Mouse (Mus musculus) thymus, postnatal 0 days (tissue): Measurements from ENCODE around the gene Tnfaip1. TPM values are rescaled to one million over a fixed set of nuclear protein-coding genes. Genes with fewer than 3 reads are reported as not detected.
"Not testable (repeated sequence)": the region's sequence is repeated elsewhere in the genome, so short reads cannot be mapped to it uniquely, and the experiment has no call there.

Experiments
- DNase-seq: peaks from one replicate; pipeline ENCODE4 v3.0.0-alpha.2; 2015; ENCODE audit warnings: low spot score
- polyA plus RNA-seq: library from polyadenylated mRNA; unstranded; fragments of >200 nt; fragmentation: Nextera tagmentation; extraction: Ambion mirVana; gene quantifications from 2 replicates; pipeline ENCODE4 v1.2.1, GENCODE M21; 2015

Tnfaip1 gene
- polyA plus RNA-seq, 1 experiment from 2014 or later = 17.9 TPM

DNA sequence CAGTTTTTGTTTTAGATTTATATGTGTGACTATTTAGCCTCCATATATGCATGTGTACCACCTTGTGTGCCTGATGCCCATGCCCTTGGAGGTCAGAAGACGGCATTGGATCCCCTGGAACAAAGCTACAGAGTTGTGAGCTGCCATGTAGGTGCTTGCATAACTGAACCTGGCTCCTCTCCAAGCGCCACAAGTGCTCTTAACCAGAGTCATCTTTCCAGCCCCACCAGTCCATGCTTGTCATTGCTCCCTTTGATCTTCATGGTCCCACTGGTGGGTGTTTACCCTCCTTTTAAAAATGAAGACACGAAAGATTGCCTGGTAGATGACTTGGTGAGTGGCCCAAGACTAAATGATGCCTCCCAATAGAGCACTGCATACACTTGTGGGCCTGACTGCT is 4.2 kb upstream of the Tnfaip1 start:
- no peak for DNase-seq

DNA sequence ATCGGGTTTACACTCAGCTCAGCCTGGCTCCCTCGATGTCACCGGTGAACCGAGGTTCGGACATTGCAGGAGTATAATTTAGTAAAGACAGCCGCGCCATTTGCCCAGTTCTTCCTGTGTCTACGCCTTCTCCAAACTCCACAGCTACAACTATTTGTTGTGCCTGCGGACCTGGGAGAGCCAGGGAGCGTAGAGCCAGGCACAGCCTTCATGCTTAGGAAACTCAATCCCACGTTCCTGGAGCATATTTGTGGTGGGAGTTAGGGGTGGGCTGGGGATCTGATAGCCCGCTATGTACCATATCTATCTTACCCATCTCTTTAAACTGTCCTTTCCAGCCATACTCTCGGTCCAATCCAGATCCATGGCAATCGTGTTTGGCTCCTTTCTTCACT is 555 bp upstream of the Tnfaip1 start:
- no peak for DNase-seq

DNA sequence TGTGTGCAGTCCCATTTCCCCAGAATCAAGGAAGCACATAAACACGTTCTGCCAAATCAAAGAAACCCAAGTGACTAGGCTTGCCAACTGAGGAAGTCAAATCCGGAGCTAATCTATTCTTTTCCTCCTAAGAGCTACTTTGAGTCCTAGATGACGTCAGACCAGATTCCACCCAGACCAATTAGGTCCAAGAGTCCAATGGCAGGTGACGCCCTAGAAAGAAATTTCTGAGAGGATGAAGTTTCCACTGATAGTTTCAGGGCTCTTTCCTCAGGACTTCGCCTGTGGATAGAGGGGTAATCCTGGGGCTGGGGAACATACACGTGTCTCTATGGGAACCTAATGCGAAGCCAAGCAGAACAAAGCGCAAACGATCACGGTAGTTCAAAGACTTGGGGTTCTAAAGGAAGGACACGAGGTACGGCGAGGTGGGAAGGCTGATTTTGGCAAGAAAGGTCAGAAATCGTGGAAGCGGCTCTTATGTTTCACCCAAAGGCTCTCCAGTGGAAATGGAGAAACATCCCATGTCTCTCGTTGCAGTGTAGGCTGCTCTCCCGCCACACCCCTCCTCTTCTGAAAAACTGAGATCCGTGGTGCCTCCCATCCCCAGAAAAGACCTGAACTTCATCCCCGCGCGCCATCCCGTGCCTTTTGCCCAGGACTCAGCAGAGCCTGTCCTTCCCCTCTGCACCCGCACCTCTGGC is 604 bp downstream of the Tnfaip1 start:
- DNase-seq = peak; percentile 19

DNA sequence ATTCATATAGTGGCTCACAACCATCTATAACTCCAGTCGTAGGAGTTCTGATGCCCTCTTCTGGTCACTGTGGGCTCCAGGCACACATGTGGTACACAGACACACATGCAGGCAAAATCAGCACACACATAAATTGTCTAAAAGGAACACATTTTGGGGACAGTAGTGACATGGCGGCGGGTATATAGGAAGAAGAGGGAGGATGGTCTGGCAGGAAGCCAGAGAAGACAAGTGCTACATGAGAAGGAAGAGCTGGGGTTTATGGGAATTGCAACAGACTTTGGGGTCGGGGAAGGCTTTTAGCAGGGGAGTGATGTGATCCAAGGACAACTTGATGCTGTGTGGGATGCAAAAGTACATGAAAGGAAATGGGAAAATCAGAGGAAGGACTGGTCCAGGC is 1.6 kb downstream of the Tnfaip1 start:
- no peak for DNase-seq

DNA sequence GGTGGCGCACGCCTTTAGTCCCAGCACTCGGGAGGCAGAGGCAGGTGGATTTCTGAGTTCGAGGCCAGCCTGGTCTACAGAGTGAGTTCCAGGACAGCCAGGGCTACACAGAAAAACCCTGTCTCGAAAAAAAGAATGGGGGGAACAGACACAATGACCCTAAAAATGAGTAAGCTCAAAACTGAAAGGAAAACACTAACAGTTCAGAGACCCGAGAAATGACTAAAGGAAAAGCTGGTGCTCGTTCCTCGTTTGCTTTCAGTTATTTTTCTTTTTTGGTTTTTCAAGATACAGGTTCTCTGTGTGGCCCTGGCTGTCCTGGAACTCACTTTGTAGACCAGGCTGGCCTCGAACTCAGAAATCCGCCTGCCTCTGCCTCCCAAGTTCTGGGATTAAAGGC is 4.6 kb downstream of the Tnfaip1 start:
- not testable (repeated sequence) for DNase-seq

DNA sequence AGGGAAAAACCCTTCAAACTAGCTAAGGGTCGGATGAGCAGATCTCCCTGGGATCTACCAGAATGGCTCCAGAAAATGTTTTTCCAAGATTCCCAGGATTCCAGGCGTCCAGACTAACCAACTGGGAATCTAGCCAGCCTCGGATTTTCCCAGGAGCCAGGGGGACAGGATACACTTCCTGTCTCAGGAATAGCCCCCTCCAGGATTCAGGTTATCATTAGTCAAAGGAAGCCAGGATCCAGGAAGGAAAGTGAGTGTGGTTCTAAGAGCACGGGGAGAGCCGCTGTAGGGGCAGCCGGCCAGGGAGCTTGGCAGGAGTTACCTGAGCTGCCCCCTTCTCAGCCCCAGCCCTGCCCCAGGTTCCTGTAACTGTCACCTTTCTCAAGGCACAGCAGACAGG is 5.1 kb downstream of the Tnfaip1 start:
- DNase-seq = no peak

DNA sequence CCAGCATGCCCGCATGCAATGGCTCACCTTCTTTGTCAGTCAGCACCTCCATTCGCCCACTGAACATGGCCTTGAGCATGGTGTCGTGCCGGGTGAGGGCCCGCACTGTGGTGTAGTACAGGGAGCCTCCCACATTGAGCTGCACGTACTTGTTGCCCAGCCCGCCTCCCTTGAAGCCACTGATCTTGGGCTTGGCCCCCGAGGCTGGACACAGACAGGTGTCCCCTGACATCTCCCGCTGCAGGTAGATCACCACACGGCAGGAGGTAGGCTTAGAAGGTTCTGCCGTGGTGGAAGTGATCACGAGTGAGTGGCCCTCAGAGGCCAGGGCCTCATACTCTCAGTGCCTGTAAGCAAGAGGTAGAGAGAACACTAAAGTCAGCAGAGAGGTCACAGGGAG is 6.1 kb downstream of the Tnfaip1 start:
- DNase-seq = no peak

DNA sequence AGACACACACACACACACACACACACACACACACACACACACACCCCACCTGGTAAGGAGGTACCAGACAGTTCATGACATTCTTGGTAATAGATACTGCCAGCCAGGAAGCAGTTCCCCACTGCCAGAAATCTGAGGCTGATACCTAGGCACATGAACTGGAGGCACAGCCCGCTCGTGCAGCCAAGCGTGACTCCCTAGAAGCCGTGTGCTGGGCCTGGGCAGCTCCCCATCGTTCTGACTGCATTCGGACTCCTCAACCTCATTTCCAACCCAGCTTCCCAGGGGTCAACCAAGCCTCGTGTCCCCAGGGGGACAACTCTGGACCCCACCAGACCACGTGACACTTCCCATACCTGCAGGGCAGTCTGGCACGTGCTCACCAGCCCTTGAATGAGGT is 7.4 kb downstream of the Tnfaip1 start:
- DNase-seq = no peak

DNA sequence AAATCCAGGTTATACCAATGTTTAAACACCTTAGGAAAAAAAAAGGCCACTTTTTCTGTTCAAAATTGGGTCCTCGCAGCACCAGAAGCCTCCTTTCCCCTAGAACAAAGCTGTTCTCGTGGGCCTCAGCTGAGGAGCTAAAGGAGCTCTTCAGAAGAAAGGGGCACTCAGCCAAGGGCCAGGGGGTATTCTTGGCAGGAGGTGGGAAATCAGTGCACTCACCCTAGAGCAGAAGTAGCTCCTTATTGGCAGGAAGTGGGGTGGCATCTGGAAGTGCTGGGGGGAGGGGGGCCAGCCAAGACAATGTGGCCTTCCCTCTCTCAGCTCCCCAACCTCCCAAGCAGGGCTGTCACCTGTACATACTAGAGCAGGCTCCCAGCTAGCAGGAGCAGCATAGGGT is 11.3 kb downstream of the Tnfaip1 start:
- DNase-seq = no peak

DNA sequence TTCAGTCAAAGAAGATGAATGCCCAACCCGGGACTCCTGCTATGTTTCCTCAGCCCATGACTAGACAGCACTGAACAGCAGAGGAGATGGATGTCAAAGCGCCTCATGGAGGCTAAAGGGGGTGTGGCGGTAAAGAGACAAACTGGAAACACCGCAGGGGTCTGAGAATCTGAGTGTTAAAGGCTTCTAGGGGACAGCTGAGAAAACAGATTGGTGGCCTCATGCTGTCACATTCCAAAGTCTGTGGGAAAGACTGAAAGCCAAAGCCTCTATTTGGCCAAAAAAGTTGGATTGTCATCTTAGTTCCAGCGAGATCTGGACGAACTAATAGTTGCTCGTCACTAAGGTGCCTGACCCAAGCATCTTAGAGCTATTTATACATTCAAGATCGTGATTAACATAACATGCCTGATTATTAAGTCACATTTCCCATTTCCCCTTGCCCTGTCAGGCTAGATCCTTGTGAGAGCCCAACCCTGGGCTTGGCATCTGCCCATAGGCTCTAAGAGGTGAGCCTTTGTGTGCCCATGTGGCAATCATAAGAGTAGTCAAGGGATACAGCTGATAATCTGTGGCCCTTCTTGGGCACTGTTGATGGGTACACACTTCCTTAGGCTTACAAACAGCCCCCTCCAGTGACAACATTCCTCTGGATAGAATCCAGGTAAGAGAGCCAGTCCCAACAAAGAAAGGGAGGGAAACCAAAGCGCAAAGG is 12.7 kb downstream of the Tnfaip1 start:
- DNase-seq = no peak

DNA sequence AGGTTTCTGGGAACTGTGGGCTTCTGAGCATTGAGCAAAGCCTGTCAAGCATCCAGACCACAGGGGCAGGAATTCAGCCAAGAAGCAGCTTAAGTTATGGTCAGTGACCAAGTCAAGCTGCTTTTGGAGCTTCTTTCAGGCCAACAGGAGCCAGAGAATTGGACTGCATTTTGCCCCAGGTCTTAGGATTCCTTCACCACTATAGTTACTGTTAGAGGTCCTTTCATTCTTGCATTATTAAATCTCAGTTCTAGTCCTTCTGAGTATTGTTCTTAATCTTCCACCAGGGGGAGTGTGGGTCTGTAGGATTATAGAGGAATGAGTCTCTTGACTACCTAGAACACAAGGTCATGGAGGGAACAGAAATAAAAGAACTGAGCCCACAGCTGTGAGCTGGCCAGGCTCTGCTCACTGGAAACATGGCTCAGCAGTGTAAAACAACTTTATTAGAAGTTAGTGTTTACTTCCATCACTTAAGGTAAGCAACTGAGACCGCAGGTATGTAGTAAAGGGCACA is 13.6 kb downstream of the Tnfaip1 start:
- DNase-seq = peak; percentile 30

DNA sequence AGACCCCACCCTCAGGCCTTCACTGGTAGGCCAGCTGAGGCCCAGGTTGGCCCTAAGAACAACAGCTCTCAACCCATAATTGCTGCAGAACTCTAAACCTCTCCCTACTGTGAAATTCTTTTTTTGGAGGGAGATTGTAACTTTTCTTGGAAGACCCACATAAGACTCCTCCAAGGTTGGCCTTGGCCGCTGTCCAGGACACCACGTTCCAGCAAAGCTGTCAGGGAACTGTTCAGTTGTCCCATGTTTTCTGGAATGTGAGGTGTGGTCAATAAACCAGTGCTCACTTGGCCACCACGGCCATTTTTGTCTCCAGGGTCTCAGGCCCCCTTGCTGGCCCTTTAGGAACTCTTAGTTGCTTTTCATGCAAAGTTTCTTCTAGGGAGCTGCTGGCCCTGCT is 14.3 kb downstream of the Tnfaip1 start:
- DNase-seq = no peak

DNA sequence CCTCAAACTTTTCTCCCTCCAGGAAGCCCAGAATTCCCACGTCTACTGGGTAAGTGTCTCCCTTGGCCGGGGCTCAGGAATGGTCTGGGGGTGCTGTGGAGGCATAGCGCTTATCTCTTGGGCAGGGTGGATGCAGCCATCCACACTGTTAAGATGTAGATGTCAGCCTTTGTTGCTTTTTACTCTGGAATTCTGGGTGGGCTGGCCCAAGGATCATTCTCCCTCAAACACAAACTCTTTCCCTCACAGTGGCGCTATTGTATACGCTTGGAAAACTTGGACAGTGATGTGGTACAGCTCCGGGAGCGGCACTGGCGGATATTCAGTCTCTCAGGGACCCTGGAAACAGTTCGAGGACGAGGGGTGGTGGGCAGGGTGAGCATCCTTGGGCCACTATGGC is 17.2 kb downstream of the Tnfaip1 start:
- DNase-seq = no peak

DNA sequence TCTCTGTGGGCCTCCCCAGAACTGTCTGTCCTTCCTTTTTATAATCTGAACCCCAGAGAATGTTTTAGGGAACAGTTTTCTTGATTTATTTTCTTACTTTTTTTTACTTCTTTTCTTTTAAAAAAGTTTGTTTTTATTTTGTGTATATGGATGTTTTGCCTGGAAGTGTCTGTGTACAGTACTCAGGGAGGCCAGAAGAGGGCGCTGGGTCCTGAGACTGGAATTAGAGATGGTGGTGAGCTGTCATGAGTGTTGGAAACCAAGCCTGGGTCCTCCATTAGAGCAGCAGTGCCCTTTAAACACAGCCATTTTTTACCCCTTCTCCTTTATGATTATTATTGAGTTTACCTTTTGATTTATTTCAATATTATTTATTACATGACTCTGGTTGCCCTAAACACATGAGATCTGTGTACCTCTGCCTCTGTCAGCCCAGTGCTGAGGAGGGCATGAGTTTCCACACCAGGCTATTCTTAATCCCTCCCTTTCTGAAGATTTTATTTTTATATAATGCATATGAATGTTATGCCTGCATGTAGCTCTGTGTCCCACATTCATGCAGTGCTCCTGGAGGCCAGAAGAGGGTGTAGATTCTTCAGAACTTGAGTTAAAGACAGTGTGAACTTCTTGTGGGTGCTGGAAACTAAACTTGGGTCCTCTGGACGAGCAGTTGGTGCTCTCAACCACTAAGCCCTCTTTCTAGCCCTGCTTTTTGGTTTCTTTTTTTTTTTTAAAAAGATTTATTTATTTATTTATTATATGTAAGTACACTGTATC is 20.4 kb downstream of the Tnfaip1 start:
- no peak for DNase-seq

DNA sequence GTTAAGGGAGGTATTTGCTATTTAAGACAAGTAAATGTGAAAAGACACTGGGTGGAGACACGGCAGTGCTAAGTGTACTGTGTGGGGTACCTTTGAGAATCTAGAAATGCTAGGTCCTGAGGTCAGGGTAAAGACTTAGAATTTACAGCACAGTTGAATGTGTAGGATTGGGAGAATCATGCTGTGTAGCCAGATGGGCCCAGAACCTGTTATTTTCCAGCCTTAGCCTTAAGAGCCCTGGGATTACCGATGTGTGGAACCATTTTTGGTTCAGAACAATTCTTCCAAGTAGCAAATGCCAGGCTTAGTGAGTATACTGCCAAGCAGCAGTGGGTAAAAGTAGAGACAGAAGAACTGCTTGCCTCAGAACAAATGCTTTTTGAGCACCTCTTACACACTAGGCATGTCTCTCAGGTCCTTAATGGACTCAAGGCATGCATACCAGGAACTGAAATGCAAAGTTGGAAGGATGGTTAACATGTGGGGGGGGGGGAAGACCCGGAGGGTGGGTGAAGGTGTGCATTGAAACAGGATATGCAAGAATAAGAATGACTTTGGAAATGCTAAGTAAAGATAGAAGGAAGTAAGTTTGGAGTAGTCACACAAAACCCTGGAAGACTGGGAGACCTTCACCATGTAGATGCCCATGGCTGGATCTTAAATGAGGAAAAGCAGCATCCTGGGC is 22.9 kb downstream of the Tnfaip1 start:
- no peak for DNase-seq

DNA sequence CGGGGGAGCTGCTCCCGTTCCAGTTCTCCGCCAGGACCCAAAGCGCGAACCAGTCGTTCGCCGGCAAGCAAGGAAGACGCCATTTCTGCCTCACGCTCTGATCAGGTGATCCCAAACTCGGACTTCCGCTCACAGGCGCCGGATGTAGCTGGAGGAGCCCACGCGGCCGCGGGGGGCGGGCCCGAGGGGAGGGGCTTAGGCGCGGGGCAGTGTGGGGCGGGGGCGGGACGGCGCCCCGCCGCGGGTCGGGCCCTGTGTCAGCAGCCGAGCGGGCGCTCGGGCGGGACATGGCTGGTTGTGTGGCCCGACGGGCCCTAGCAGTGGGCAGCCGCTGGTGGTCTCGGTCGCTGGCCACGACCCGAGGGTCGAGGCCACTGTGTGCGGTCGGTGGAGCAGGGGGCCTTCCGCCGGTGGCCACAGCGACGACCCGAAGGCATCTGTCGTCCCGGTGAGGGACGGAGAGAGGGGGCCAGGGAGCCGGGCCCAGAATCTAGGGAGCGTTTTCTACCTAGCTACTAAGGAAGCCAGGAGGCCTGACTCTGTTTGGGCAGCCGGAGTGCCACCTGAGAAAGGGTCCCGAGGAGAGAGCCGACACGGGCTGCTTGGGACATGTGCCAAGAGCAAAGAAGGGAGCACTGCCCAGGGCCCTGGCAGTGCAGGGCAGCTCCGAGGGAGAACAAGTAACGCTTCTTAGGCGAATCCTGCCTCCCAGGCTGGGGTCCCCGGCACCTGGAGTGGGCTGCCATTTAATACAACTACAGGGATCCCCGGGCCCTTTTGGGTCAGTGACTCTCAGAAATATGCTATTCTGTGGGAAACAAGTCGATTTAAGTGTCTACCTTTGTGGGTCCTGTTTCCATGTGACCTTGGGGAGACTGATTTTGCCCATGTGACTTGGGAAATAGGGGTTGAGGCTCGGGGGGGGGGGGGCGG is 23.8 kb downstream of the Tnfaip1 start, which contains the start of the genes Tmem199 and Poldip2:
Gene Tmem199 (minus strand): TSS at position 148 of the 933 bp plus-strand sequence.
Gene Poldip2 (plus strand): TSS at position 169 of the 933 bp plus-strand sequence.
- peak; percentile 94 for DNase-seq

DNA sequence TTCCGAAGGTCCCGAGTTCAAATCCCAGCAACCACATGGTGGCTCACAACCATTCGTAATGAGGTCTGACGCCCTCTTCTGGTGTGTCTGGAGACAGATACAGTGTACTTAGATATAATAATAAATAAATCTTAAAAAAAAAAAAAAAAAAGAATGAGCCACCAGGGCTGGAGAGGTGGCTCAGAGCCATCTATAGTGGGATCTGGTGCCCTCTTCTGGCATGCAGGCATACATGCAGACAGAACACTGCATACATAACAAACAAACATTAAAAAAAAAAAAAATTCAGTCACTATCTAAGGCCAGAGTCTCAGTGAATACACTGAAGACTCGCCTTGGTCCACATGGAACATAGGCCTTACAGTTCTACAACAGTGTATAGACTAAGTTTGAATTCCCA is 27.0 kb downstream of the Tnfaip1 start:
- peak; percentile 27 for DNase-seq

DNA sequence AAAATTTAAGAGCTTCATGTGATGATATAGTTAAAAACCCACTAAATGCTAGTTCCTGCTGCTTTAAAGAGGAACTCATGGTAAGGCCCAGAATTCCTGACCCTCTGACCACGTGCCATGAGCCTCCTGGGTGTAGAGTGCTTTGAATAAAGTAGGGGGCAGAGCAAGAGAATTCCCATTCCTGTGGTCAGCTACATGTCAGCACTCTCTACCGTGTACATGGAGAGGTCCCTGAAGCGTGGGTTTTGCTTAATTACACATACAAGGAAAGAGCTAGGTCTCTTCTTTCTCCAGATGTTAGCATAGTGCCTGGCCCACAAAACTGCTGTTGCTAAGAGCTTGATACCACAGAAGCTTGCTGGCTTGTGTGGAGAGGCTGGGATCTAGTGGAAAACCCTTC is 30.7 kb downstream of the Tnfaip1 start:
- no peak for DNase-seq

DNA sequence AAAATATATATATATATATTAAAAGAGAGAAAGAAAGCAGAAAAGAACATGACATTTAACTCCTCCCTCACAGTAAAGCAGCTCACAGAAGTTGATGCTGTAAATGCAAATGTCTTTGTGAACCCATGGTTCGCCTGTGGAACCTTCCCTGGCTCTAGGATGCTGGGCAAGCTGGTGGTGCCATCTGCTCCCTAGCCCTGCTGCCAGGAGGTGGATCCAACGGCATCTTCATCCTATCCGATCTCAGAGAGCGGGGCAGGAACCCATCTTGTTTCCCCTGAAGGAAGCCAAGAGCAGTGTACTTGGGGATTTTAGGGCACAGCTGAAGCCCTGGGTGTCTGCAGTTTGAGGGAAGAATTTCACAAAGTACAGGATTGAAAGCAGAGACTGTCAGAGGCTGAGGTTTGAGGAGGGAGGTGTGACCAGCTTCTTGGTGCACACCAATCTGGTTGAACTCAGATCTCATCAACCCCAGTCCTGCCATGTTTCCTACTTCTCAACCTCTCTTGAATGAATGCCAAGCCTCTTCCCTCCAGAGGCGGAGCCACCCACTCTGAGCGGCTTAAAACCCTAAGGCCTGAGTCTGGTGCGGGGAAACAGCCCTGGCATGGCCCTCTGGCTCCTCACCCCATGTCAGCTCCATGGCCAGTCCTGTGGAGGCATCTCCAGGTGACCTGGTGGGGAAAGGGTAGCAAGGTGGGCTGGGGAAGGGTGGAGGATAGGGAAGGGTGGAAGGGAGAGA is 33.1 kb downstream of the Tnfaip1 start, which contains the start of gene Sebox:
Gene Sebox (plus strand): TSS at position 539 of the 742 bp plus-strand sequence.
- DNase-seq = no peak
